Mouse (Mus musculus) heart, adult 2 months (tissue): Measurements from ENCODE around the gene Kirrel.

Experiments used
- CTCF ChIP-seq: fragments of 200-600 bp; IDR thresholded peaks from 2 replicates; pipeline ENCODE4 v1.8.1; 2022; ENCODE audit warnings: antibody characterized with exemption, mild to moderate bottlenecking, moderate library complexity
- EP300 ChIP-seq: fragments of 200-500 bp; IDR thresholded peaks from 2 replicates; pipeline ENCODE4 v1.6.1; 2011; ENCODE audit warnings: low read depth, low read length, control low read depth; ENCODE audit not compliant: insufficient read depth
- POLR2A ChIP-seq: fragments of 200-500 bp; IDR thresholded peaks from 2 replicates; pipeline ENCODE4 v1.6.1; 2011; ENCODE audit warnings: mild to moderate bottlenecking, low read depth, low read length, control low read depth; ENCODE audit not compliant: insufficient read depth

DNA sequence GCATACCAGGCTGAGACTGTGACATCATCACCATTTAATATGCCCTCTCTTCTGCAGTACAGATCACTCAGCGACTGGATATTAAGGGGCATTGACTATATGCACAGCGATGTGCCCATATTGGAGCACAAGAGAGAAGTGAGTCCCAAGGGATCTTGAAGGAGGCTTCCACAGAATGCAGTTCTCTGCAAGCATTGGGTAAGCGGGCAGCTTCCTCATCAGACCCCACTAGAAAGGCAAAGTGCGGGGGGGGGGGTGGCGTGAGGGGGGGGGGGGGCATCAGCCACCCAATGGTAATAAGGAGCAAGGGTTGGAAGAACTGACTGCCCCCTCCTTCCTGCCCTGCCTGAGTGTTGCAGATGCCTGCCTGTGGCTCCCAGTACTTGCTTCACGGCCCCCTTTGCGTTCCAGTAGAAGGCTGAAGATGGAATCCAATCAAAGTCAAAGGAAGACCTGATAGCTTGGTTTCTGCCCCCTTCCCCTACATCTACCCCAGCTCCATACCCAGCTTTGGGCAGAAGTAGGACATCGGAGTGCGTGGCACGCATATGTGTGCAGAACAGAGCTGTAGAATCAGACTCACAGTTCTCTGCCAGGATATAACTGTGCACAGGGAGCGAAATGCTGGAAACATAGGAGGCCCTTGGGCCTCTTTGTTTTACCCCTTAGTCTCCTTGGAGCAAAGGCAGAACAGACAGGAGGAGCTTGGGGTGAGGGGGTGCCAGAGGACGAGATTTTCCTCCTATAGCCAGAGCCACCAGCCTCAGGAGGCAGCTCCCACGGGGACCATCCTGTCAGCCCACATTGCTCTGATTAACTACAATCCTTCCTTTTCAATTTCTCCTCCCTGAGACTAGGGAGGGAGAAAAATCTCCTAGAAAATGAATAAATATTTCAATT, 3.1 kb downstream of the Kirrel start:
- TF ChIP-seq POLR2A (no peak), CTCF (no peak), EP300 (no peak)
